Mouse (Mus musculus) kidney, embryonic 16.5 days (tissue): ENCODE measurements around the gene Cdhr5. TPM values are rescaled to one million over a fixed set of nuclear protein-coding genes. Genes with fewer than 3 reads are reported as not detected.
A peak's percentile ranks its signal among the peaks of the same experiment; 100 is the strongest.
"Not testable (repeated sequence)": the region's sequence is repeated elsewhere in the genome, so short reads cannot be mapped to it uniquely, and the experiment has no call there.

Experiments used
- ATAC-seq: fragments of 200-750 bp; cut with Nextera tagmentation; 2 replicates; pipeline ENCODE4 v1.8.0; 2017; ENCODE audit warnings: moderate TSS enrichment; ENCODE audit not compliant: low FRiP score, low TSS enrichment
- H3K27ac ChIP-seq: fragments of 300-500 bp; sonication (generic); 2 replicates; pipeline ENCODE4 v1.5.1; 2014; ENCODE audit warnings: low read length
- H3K27me3 ChIP-seq: fragments of 300-500 bp; sonication (generic); 2 replicates; pipeline ENCODE4 v1.6.1; 2014; ENCODE audit warnings: low read length, control low read depth, mixed read lengths; ENCODE audit not compliant: insufficient read depth
- H3K36me3 ChIP-seq: fragments of 300-500 bp; sonication (generic); 2 replicates; pipeline ENCODE4 v1.6.1; 2014; ENCODE audit warnings: low read length, control low read depth, mixed read lengths; ENCODE audit not compliant: insufficient read depth
- H3K4me1 ChIP-seq: fragments of 300-500 bp; sonication (generic); 2 replicates; pipeline ENCODE4 v1.6.1; 2014; ENCODE audit warnings: low read length, control low read depth, mixed read lengths; ENCODE audit not compliant: insufficient read depth
- H3K4me2 ChIP-seq: fragments of 300-500 bp; sonication (generic); replicated peaks from 2 replicates; pipeline ENCODE4 v1.6.1; 2014; ENCODE audit warnings: low read depth, low read length
- H3K4me3 ChIP-seq: fragments of 300-500 bp; sonication (generic); 2 replicates; pipeline ENCODE4 v1.5.1; 2014; ENCODE audit warnings: mild to moderate bottlenecking, low read length
- H3K9ac ChIP-seq: fragments of 300-500 bp; sonication (generic); replicated peaks from 2 replicates; pipeline ENCODE4 v1.6.1; 2014; ENCODE audit warnings: low read length
- H3K9me3 ChIP-seq: fragments of 300-500 bp; sonication (generic); 2 replicates; pipeline ENCODE4 v1.6.1; 2016; ENCODE audit warnings: low read length, control low read depth
- WGBS: fragments of 180-500 bp; shearing (Covaris S2); extraction: QIAGEN DNeasy Blood & Tissue Kit; methylation state at CpG from one replicate; pipeline ENCODE4 v1.1.7; 2014; 5-methylcytosine and 5-hydroxymethylcytosine counted together
- polyA plus RNA-seq: library from polyadenylated mRNA; unstranded; fragments of >200 nt; fragmentation: Nextera tagmentation; extraction: Ambion mirVana; gene quantifications from 2 replicates; pipeline ENCODE4 v1.2.1, GENCODE M21; 2015

Gene Cdhr5
- polyA plus RNA-seq, 1 experiment from 2014 or later = 16.3 TPM

GRCm38 (mm10) chr7:141264761-141265410, 11.7 kb downstream of the Cdhr5 start:
- WGBS = 25% methylated on average over 12 of the region's 12 CpGs
- no peaks in the 10 kb centered on the region for H3K27me3 ChIP-seq
- H3K9ac ChIP-seq = no peak overlapping the region
- no peak overlapping the region for H3K4me3 ChIP-seq
- peaks cover 14% of the 10 kb centered on the region for H3K4me1 ChIP-seq
- peaks cover 44% of the 10 kb centered on the region for H3K36me3 ChIP-seq
- H3K4me2 ChIP-seq = peak overlapping the region; percentile 78
- no peak overlapping the region for H3K27ac ChIP-seq
- H3K9me3 ChIP-seq = no peaks in the 10 kb centered on the region
- ATAC-seq = peak; percentile 66

- Histone ChIP-seq H3K36me3 (peaks cover 52% of the 10 kb centered on the region), H3K9ac (no peak overlapping the region), H3K9me3 (no peaks in the 10 kb centered on the region), H3K27ac (no peak overlapping the region), H3K4me3 (no peak overlapping the region), H3K4me2 (no peak overlapping the region), H3K4me1 (peaks cover 14% of the 10 kb centered on the region), H3K27me3 (no peaks in the 10 kb centered on the region)
- WGBS = 74% methylated on average over 11 of the region's 11 CpGs
- ATAC-seq = no peak
Measured at GRCm38 (mm10) chr7:141264041-141264700, 12.4 kb downstream of the Cdhr5 start.

GRCm38 (mm10) chr7:141263640-141264039, 12.9 kb downstream of the Cdhr5 start:
- Histone ChIP-seq H3K36me3 (peaks cover 57% of the 10 kb centered on the region), H3K27me3 (no peaks in the 10 kb centered on the region), H3K4me2 (no peak overlapping the region), H3K4me1 (peaks cover 14% of the 10 kb centered on the region), H3K4me3 (no peak overlapping the region), H3K9ac (no peak overlapping the region), H3K9me3 (no peaks in the 10 kb centered on the region), H3K27ac (no peak overlapping the region)
- WGBS = 89% methylated on average over 13 of the region's 13 CpGs
- no peak for ATAC-seq

- Histone ChIP-seq H3K27ac (no peak overlapping the region), H3K9ac (no peak overlapping the region), H3K4me1 (peaks cover 12% of the 10 kb centered on the region), H3K36me3 (peaks cover 78% of the 10 kb centered on the region), H3K4me2 (no peak overlapping the region), H3K27me3 (no peaks in the 10 kb centered on the region), H3K9me3 (no peaks in the 10 kb centered on the region), H3K4me3 (no peak overlapping the region)
- no peak for ATAC-seq
- WGBS = 96% methylated on average over 3 of the region's 3 CpGs
Measured at GRCm38 (mm10) chr7:141261480-141261879, 15.1 kb downstream of the Cdhr5 start.

GRCm38 (mm10) chr7:141256159-141256558, 20.4 kb downstream of the Cdhr5 start:
- no peak for ATAC-seq
- H3K27ac ChIP-seq = no peak overlapping the region
- 91% methylated on average over 10 of the region's 10 CpGs for WGBS
- no peaks in the 10 kb centered on the region for H3K4me1 ChIP-seq
- H3K36me3 ChIP-seq = peaks cover 80% of the 10 kb centered on the region
- H3K4me3 ChIP-seq = no peak overlapping the region
- H3K9me3 ChIP-seq = no peaks in the 10 kb centered on the region
- no peak overlapping the region for H3K4me2 ChIP-seq
- no peak overlapping the region for H3K9ac ChIP-seq
- no peaks in the 10 kb centered on the region for H3K27me3 ChIP-seq

- peaks cover 66% of the 10 kb centered on the region for H3K36me3 ChIP-seq
- H3K9me3 ChIP-seq, H3K4me1 ChIP-seq, H3K27me3 ChIP-seq, H3K9ac ChIP-seq, H3K4me3 ChIP-seq, H3K27ac ChIP-seq, ATAC-seq, H3K4me2 ChIP-seq: not testable (repeated sequence)
- WGBS = 90% methylated on average over 4 of the region's 4 CpGs
Measured at GRCm38 (mm10) chr7:141250486-141250885, 26.1 kb downstream of the Cdhr5 start.

GRCm38 (mm10) chr7:141231551-141231950, 45.0 kb downstream of the Cdhr5 start:
- H3K9me3 ChIP-seq = no peaks in the 10 kb centered on the region
- H3K4me3 ChIP-seq = no peak overlapping the region
- no peak for ATAC-seq
- no peak overlapping the region for H3K4me2 ChIP-seq
- peaks cover 29% of the 10 kb centered on the region for H3K36me3 ChIP-seq
- H3K27me3 ChIP-seq = no peaks in the 10 kb centered on the region
- H3K4me1 ChIP-seq = peaks cover 20% of the 10 kb centered on the region
- no peak overlapping the region for H3K9ac ChIP-seq
- WGBS = 98% methylated on average over 9 of the region's 10 CpGs
- no peak overlapping the region for H3K27ac ChIP-seq

GRCm38 (mm10) chr7:141231111-141231510, 45.5 kb downstream of the Cdhr5 start:
- Histone ChIP-seq H3K9me3 (no peaks in the 10 kb centered on the region), H3K4me2 (no peak overlapping the region), H3K4me1 (peaks cover 20% of the 10 kb centered on the region), H3K4me3 (no peak overlapping the region), H3K27ac (no peak overlapping the region), H3K27me3 (no peaks in the 10 kb centered on the region), H3K9ac (no peak overlapping the region), H3K36me3 (peaks cover 29% of the 10 kb centered on the region)
- WGBS = 88% methylated on average over 3 of the region's 3 CpGs
- ATAC-seq = no peak

GRCm38 (mm10) chr7:141230570-141230969, 46.0 kb downstream of the Cdhr5 start:
- Histone ChIP-seq H3K36me3 (peaks cover 29% of the 10 kb centered on the region), H3K4me1 (peaks cover 20% of the 10 kb centered on the region), H3K9me3 (no peaks in the 10 kb centered on the region), H3K4me3 (no peak overlapping the region), H3K27me3 (no peaks in the 10 kb centered on the region), H3K27ac (no peak overlapping the region), H3K9ac (0 out of 2 replicates have a peak overlapping the region, but pooled peaks have one; percentile 92), H3K4me2 (no peak overlapping the region)
- WGBS = 90% methylated on average over 4 of the region's 4 CpGs
- no peak for ATAC-seq

- no peaks in the 10 kb centered on the region for H3K27me3 ChIP-seq
- H3K4me2 ChIP-seq = peak overlapping the region; percentile 96
- no peaks in the 10 kb centered on the region for H3K9me3 ChIP-seq
- WGBS = 52% methylated on average over 6 of the region's 6 CpGs
- H3K4me1 ChIP-seq = peaks cover 20% of the 10 kb centered on the region
- H3K9ac ChIP-seq = peak overlapping the region; percentile 92
- peaks cover 20% of the 10 kb centered on the region for H3K36me3 ChIP-seq
- peak overlapping the region; percentile 99 for H3K4me3 ChIP-seq
- ATAC-seq = no peak
- no peak overlapping the region for H3K27ac ChIP-seq
Measured at GRCm38 (mm10) chr7:141229702-141230101, 46.9 kb downstream of the Cdhr5 start.
